Mouse (Mus musculus): Measurements from ENCODE around the gene Spg21. TPM values are rescaled to one million over a fixed set of nuclear protein-coding genes. Genes with fewer than 3 reads are reported as not detected.
A peak's percentile ranks its signal among the peaks of the same experiment; 100 is the strongest.

The Spg21 gene
- total RNA-seq, 2 experiments from 2014 or later = 7.9 to 8.8 TPM

DNA sequence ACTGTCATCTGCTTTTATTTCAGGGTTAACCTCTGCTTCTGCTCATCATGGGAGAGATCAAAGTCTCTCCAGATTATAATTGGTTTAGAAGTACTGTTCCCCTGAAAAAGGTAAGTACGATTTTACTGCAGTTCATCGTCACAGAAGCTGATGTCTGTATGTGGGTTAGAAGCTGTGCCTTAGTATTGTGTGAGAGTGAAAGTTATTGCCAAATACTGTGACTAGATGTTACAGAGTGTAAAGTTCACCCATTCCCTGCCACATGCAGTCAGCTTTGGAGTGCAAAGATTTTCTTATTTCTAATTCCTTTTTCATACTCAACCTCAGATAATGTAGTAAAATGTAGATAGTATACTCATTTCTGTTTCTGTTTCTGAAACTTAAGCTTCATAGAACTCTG is 4.5 kb downstream of the Spg21 start:
- intact Hi-C loops (cut with DNase I) = no loop called here
- no peak for DNase-seq

DNA sequence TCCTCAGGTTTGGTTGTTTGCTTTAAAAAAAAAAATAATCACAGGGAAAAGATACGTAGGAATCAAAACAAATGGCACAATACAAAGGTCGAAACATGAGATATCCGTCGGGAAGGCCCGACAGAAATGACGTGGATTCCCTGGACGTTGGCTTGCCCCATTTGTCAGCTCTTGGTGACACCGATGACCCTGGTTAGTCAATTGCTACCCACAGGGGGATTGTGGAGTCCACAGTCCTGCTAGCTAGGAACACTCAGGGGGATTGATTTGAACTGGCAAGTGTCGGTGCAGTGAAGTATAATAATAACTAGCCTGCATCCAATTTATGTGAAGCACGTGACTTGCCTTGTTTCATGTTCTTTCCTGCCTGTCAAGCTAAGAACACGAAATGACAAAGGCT is 6.9 kb downstream of the Spg21 start:
- no peak for DNase-seq
- intact Hi-C loops (cut with DNase I) = no loop called here

DNA sequence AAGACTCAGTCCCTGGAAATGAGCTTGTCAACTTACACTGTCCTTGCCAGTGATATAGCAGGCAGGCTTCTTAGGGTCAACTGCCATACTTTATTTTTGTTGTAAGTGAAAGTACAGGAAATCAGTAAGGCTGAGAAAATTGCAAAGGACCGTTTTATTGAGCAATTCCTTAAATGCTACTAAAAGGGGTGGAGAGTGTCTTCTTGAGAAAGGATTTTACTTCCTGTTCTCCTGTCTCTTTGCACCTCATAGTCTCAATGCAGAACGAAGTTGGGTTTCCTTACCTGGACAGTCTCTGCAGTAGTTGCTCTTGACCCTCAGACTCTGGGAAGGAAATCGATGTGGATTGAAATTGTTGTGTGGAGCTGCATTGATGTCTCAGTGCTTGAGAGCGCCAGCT is 12.0 kb downstream of the Spg21 start:
- DNase-seq = no peak
- intact Hi-C loops (cut with DNase I) = no loop called here

DNA sequence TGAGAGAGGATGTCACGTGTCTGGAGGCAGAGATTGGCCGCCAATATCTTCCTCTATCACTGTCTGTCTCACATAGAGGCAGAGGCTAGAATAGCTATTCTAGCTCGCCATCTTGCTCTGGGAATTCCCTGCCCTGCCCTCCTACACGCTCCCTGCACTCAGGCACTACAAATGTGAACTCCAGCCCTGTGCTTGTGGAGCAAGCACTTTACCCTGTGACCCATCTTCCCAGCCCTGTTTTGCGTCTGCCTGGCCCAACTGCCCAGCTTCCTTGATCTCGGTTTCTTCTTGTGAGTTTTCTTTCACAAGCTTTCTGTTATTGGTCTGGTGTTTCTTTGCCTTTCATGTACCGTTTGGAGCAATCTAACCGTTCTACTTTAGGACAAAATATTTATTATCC is 18.4 kb downstream of the Spg21 start:
- intact Hi-C loops (cut with DNase I) = no loop called here
- no peak for DNase-seq

DNA sequence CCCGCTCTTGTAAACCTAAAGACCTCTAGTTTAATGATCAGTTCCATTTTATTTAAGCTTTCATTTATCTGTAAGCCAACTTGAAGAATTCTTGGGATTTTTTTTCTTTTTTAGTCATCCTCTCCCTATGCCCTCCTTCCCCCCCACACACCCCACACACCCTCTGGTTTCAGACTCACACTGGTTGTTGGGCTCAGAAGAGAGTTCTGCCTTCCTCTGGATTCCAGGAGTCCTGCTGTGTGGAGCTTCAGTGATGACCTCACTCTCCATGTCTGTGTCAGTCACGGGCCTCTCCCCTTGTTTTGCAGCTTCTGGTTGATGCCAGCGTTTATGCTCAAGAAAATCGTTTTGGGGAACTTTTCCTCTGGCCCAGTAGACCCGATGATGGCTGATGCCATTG is 19.3 kb downstream of the Spg21 start:
- no peak for DNase-seq
- intact Hi-C loops (cut with DNase I) = no loop called here

DNA sequence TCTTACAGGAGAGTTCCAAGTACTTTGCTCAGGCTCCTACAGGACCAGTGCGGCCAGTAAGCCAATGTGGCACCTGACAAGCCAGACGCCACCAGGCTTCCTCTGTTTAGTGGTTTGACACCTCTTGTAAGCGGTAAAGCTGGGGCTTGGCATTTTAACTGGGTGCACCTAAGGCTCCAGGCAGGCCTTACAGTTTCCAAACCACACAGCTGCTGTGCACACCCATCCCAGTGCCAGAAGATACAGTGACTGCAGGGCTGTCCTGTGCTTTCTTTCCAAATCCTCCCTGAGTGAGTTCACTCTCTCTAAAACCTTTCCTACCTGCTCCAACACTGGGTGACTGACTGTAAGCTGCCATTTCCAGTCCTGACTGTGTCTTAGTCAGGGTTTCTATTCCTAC is 30.7 kb downstream of the Spg21 start:
- intact Hi-C loops (cut with DNase I) = no loop called here

DNA sequence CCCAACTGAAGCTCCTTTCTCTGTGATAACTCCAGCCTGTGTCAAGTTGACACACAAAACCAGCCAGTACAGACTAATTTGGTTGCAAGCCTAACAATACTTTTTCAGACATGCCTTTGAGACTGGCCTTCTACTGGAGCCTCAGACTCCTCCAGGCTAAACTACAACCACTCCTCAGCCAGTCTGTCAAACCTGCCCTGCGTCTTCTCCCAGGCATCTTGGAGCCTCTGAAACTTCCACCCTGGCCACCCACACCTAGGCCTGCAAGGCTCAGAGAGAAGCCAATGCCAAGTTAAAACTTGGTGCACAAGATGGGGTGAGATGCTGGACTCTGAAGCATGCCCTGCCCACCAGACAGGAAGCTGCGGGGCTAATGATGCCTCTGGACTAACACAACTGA is 31.6 kb downstream of the Spg21 start:
- DNase-seq = no peak
- intact Hi-C loops (cut with DNase I) = no loop called here

More for the DNA sequence above, 30.7 kb downstream of the Spg21 start:
- DNase-seq = no peak

DNA sequence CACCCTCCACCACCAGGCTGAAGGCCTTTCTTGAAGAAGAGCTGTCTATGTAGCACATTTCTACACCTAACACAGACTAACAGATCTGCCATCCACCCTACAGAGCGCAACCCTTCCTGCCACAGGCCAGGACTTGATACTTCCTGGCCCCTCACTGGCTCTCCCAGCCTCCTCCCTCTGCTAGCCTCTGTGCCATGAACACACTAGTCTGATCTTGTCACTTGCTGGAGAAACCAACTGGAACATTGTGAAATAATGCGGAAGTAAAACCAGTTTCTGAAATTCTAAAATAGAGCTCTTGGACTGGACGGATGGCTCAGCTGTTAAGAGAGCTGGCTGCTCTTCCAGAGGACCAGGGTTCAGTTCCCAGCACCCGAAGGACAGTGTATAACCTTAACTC is 32.1 kb downstream of the Spg21 start:
- DNase-seq = no peak
- intact Hi-C loops (cut with DNase I) = no loop called here

DNA sequence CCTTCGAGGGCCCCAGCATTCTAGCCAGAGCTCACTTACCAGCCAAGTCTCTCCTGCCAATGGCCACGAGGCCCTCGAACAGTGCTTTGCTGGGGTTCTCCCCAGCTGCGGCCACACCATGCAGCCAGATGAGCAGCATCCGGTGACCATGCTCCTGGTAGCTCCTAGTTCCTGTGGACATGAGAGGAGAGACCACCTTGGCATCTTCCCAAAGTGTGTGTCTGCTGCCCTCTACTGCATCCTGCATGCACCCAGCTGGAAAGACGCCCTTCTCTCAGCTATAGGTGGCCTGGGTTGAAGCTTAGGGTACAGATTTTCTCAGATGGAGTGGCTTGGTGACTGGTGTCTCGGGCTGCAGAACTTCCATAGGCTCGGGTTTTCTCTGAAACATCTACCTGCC is 41.4 kb downstream of the Spg21 start:
- intact Hi-C loops (cut with DNase I) = no loop called here
- DNase-seq = no peak

DNA sequence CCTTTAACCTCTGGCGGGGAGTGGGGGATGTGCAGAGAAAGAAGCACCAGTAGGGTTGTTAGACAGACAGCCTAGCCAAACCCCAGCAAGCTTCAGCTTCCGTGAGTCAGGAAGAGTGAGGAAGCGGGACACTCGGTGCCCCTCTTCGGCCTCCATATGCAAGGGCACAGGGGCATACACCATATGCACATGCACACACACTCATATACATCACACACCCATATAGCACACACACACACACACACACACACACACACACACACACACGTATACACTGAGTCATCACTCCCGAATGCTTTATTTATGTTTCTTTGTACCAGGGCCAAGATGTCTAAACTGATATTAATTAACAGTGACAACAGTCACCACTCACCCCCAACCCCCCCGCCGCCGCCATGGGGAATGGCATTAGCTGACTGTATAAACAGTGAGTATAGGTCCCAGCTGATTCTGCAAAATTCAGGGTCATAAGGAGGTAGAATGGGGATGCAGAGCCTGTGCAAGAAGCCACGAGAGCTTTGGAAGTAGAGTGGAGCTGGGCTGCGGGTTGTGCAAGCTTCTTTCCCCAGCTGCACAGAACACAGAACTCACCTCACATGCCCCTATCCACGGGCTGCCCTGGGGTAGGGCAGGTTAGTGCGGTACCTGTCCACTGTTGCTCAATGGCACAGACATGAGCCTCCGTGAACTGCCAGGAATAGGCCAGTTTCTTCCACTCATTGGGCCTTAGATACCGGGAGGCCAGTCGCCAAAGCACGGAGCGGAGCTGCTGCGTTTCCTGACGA is 42.2 kb downstream of the Spg21 start:
- DNase-seq = no peak
- intact Hi-C loops (cut with DNase I) = no loop called here

DNA sequence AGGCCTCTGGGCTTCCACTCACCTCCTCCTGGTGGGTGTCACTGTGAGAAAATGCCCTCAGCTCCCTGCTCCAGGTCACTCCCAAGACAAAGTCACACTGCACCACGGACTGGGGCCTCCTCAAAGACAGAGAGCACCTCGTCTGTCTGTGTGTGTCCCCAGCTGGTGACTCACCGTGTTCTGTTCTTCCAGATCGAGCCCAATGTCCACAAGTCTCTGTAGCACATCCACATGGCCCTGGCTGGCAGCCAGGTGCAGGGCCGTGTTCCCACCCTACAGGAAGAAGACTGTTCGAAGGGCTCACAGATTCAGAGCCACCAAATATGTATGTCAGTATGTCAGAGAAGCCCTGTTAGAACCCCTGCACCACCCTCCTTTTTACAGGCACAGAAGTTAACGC is 47.7 kb downstream of the Spg21 start:
- DNase-seq = no peak
- intact Hi-C loops (cut with DNase I) = no loop called here

DNA sequence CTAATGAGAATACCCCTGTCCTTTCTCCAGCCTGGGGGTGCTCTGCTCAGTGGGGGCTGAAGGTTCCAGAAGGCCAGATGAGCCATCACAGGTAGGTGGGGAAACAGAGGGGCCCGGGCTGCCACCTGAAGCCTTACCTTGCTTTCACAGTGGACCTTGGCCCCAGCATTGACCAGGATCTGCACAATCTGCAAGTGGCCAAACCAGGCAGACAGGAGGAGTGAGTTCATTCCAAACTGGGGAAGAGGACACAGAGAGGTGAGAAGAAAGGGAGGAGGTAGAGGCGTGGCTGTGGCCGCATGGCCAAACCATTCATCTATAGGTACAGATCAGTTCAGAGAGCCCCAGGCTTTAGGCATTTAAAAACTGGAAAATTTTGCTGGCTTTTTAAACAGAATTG is 51.8 kb downstream of the Spg21 start:
- intact Hi-C loops (cut with DNase I) = no loop called here
- no peak for DNase-seq

DNA sequence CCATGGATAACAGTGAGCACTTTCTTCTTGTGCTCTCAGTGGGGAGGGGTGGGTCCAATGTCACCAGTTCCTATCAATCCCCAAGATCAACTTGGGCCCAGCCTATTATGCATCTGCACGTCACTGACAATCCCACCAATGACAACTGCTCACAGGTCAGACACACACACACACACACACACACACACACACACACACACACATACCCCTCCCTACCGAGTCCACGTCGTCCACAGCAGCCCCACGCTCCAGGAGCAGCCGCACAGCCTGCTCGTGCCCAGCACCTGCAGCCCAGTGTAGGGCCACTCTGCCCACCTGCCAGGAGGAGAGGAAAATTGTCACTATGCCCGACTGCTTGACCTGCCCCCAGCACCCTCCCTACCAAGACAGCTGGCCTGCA is 53.7 kb downstream of the Spg21 start:
- intact Hi-C loops (cut with DNase I) = no loop called here
- DNase-seq = no peak

DNA sequence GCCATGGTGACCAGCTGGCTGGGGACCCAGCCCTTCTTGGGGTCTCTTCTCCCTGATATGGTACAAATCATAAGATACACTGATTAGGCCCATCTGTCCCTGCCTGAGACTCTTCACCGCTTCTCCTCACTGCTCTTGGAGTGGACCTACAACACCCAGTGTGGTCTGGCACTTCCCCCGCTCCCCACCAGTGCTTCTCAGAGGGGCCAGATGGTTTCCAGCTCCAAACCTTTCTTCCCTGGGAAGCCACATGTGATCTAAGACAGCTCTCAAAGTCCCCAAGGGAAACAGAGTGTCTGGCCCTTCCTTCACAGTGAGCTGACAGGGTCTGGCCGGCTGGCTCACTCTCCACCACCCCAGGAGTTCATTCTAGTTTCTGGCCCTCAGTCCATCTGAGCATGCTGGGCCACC is 54.1 kb downstream of the Spg21 start:
- DNase-seq = no peak
- intact Hi-C loops (cut with DNase I) = no loop called here

DNA sequence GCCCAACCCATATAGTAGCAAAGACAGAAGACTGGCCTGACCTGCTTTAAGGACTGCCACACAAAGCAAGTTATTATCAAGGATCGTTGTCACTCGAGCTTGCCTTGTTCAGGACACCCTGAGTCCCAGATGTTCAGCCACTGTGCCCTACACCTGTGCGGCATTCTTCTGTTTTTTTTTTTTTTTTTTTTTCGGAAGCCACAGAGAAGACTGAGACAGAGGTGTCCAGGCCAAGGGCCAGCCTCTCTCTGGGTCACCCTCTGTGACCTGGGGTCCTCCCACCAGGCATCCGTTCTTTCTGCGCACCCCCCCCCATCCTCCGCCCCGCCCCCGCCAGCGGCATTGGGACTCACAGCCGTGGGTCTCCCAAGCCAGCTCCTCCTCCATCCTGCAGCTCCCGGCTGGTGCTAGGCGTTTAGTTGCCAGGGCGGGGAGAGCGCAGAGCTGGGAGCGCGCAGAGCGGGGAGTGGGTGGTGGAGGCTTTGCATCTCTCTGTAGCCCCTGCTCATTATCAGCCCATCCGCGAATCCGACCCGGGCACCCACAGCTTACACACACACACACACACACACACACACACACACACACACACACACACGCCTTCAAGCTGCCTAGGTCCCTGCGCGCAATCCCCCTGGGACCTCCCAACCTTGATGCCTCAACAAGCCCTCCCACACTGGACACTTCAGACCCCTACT is 59.2 kb downstream of the Spg21 start, which contains the start of gene Ankdd1a:
Ankdd1a (minus strand) TSS at position 387 of the 698 bp plus-strand sequence.
- intact Hi-C loops (cut with DNase I) = loop anchor here (5.0 kb wide), 1 partner anchor 142 kb away; no protein-coding TSS in a partner anchor
- DNase-seq = no peak

DNA sequence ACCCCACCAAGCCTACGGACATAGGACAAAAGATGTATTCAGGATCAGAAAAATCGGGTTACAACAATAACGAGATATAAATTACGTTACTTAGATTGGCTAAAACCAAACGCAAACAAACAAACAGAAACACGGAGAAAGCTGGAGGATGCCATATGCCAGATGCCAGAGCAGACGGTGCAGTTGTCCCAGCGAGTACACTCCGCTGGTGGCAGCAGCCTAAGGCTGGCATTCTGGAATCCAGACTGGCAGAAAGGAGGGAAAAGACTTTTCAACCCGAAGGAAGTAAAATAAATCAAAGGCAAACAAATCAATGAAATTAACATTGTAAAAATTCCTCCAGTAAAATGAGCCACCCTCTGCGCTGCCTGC is 59.7 kb downstream of the Spg21 start:
- intact Hi-C loops (cut with DNase I) = loop anchor here (5.0 kb wide), 1 partner anchor 142 kb away; no protein-coding TSS in a partner anchor
- DNase-seq = no peak

DNA sequence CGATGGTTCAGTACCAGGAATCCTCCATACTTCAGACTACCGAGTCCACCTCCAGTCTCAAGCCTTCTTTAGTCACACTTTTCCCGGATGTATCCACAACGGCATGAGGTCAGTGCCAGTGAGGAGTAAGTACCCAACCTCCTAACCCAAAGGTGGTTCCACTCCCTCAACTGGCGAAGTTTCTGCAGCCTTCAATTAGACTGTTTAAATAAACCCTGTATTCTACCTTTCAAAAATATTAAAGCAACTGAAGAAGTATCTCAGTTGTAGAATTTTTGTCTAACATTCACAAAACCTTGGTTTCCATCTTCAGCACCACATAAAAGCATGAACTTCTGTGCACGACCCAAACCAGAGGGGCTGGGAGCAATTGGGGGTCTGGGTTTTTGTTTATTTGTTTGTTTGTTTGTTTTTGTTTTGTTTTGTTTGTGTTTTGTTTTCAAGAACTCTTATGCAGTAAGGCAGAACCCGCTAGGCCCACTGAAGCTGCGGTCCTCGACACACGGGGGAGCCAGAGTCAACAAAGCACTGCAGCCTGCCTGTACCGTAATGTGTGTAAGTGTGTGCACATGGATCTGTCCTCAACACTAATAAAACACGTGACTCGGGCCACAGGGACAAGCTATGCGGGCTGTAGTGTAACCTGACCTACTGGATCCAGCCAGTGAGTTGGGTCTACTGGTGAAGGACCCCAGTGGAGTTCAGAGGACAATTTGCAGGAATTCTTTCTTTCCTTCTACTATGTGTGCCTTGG is 63.0 kb downstream of the Spg21 start:
- intact Hi-C loops (cut with DNase I) = loop anchor here (1.0 to 5.0 kb wide), 2 partner anchors 58 to 139 kb away; no protein-coding TSS in a partner anchor
- DNase-seq = peak; percentile 71 to 83

DNA sequence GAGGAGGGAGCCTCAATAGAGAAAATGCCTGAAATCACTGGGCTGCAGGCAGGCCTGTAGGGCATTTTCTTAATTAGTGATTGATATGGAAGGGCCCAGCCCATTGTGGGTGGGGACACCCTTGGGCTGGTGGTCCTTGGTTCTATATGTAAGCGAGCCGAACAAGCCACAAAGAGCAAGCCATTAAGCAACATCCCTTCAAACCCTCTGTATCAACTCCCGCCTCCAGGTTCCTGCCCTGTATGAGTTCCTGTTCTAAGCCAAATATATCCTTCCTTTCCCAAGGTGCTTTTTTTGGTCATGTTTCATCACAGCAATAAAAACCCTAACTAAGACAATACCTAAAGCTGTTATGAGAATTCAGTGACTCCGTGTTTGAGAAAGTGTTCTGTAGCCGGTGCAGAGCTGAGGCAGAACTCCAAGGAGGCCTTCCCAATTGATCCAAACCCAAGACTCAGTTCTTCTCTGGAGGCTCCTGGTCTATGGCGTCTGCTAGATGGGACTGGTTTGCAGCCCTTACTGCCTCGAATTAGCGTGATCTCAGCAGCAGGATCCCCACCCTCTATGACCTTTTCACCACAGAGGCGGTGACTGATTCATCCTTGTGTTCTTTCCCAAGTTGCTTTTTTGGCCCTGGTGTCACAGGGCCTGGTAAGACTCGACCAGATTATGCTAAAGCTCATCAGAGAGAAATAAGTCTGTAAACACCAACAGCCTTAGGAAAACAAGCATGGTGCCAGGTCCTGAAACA is 64.9 kb downstream of the Spg21 start:
- DNase-seq = no peak
- intact Hi-C loops (cut with DNase I) = no loop called here

DNA sequence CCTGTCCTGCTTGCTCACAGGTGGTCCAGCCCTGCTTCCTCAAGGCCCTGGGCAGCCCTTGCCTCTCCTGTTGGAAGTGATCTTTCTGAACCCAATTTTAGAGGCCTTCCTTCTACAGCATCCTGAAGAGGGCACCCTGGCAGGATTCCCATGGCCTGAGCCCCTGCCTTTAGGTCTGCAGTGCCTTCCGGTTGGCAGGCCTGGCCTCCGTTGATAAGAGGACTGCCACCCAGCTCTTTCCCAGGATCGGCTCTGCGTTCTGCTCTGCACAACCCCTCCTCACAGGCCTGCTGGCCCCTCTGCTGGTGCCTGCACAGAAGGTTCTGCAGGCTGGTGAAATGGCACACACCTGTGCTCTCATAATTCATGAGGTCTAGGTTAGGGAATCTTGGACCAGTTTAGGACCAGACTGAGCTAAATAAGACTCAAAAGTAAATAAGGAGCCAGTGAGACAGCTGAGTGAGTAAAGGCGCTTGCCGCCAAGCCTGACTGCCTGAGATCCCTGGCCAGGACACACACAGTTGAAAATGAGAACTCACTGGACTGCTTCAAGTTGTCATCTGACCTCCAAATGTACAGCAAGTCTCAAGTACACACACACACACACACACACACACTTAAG is 67.8 kb downstream of the Spg21 start:
- DNase-seq = no peak
- intact Hi-C loops (cut with DNase I) = no loop called here

DNA sequence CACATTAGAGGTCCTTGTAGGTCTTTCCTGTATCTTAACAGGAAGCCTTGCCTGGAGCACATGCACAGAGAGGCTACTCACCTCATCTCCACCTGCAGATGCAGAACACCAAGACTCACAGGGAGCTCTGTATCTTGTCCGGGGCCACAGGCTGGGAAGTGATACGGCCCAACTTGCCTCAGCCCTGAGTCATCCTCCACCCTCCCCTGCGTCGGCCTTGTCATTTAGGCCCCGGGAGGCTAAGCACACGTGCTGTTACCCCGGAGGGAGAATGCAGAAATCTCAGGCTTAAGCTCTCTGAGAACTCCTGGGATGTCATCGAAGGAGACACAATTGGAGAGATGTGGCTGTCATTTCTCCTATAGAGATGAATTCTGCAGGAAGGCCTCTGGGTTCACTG is 68.9 kb downstream of the Spg21 start:
- DNase-seq = no peak
- intact Hi-C loops (cut with DNase I) = no loop called here
